In genomic region chrX:100739443-100739842, GRCm38 (mm10) we compare ENCODE assay signal across 8 mouse cellular contexts. TPM values are rescaled to one million over a fixed set of nuclear protein-coding genes. Genes with fewer than 3 reads are reported as not detected.
DNase-seq lines count a peak whose midpoint lies in the region; ATAC-seq lines count a peak whose summit lies in the region.

No protein-coding gene starts in this region.

- peak; percentile 25 for DNase-seq in embryo, embryonic 10.5 days (ENCODE audit: low spot score)
- no peak for DNase-seq in embryo, embryonic 11 days
- peak; percentile 39 for DNase-seq in limb, embryonic 10.5 days (ENCODE audit: low spot score)
- DNase-seq in retina, postnatal 1 day, result peak; percentile 46
- no peak for DNase-seq in gastrocnemius, postnatal 14 days
- DNase-seq in gastrocnemius, postnatal 4 days (ENCODE audit: low spot score in 2 of 2), result no peak

- H3K36me3 ChIP-seq in megakaryocyte, embryonic 14.5 days (replicated peaks; ENCODE audit: low read length), result no peaks in the 10 kb centered on the region
- no peaks in the 10 kb centered on the region for H3K36me3 ChIP-seq in limb, embryonic 10.5 days

- intact Hi-C loops in gastrocnemius, postnatal 14 days (cut with DNase I; ENCODE audit: low total_unique reads), result no loop called here

- no peak for ATAC-seq in megakaryocyte, adult 5-6 weeks (ENCODE audit: poor library complexity, severe bottlenecking)

- no peak overlapping the region for H3K27ac ChIP-seq in limb, embryonic 10.5 days

- H3K27me3 ChIP-seq in megakaryocyte, embryonic 14.5 days (replicated peaks), result peaks cover 35% of the 10 kb centered on the region
- peaks cover 83% of the 10 kb centered on the region for H3K27me3 ChIP-seq in limb, embryonic 10.5 days (ENCODE audit: low read depth, poor library complexity, severe bottlenecking)

- H3K9me3 ChIP-seq in megakaryocyte, embryonic 14.5 days, result peaks cover 7% of the 10 kb centered on the region; the same call in 1 of the 2 replicates
- no peaks in the 10 kb centered on the region for H3K9me3 ChIP-seq in limb, embryonic 10.5 days (replicated peaks)

- H3K4me1 ChIP-seq in megakaryocyte, embryonic 14.5 days, result peaks cover 23% of the 10 kb centered on the region
- H3K4me1 ChIP-seq in limb, embryonic 10.5 days, result no peaks in the 10 kb centered on the region

- H3K4me3 ChIP-seq in megakaryocyte, embryonic 14.5 days (replicated peaks), result peak overlapping the region; percentile 90
- peak overlapping the region; percentile 46 for H3K4me3 ChIP-seq in limb, embryonic 10.5 days

- WGBS in limb, embryonic 10.5 days, result 21% methylated on average over 10 of the region's 10 CpGs

RNA-seq across cellular contexts. Expression of gene Gdpd2, which starts 9.8 kb away (rescaled TPM):
- not detected in 2 replicates for polyA plus RNA-seq in megakaryocyte, embryonic 14.5 days (2012; ENCODE audit: insufficient read depth, low replicate concordance)
- total RNA-seq in megakaryocyte, adult 5-6 weeks (2015), result 1.2 and 4.7 TPM in 2 replicates
- total RNA-seq in megakaryocyte, adult 5-6 weeks (2017), result 0.73 and 2.7 TPM in 2 replicates
- 1.4 and 1.5 TPM in 2 replicates for polyA plus RNA-seq in limb, embryonic 10.5 days (2016; fragmentation: Nextera tagmentation; extraction: Ambion mirVana)
- under 1 TPM; 0.11 to 0.37 TPM for total RNA-seq in gastrocnemius, postnatal 14 days (2021)
- 1 to 10 TPM; 1.6 to 1.8 TPM for total RNA-seq in gastrocnemius, postnatal 4 days (2021)

RNA-seq across cellular contexts. Expression of gene Dlg3, which starts 28.1 kb away (rescaled TPM):
- polyA plus RNA-seq in megakaryocyte, embryonic 14.5 days (2012; ENCODE audit: insufficient read depth, low replicate concordance), result 1.6 and 9.7 TPM in 2 replicates
- 1.0 and 2.5 TPM in 2 replicates for total RNA-seq in megakaryocyte, adult 5-6 weeks (2015)
- total RNA-seq in megakaryocyte, adult 5-6 weeks (2017), result 1.4 and 2.1 TPM in 2 replicates
- polyA plus RNA-seq in limb, embryonic 10.5 days (2016; fragmentation: Nextera tagmentation; extraction: Ambion mirVana), result 15.7 and 17.4 TPM in 2 replicates
- 1 to 10 TPM; 1.7 to 2.3 TPM for total RNA-seq in gastrocnemius, postnatal 14 days (2021)
- 1 to 10 TPM; 4.8 to 7.7 TPM for total RNA-seq in gastrocnemius, postnatal 4 days (2021)

Comparison
In these comparisons a context has a peak if more than half of its experiments do, and no peak if none do; other contexts are left out.
1. DNase-seq: peak in embryo, embryonic 10.5 days (single experiment), limb, embryonic 10.5 days (single experiment) and retina, postnatal 1 day (single experiment); none in embryo, embryonic 11 days (single experiment), gastrocnemius, postnatal 14 days (single experiment) and gastrocnemius, postnatal 4 days (0 of 2).